Mouse (Mus musculus): ENCODE data around the gene Ppm1l. TPM values are rescaled to one million over a fixed set of nuclear protein-coding genes. Genes with fewer than 3 reads are reported as not detected.

Ppm1l gene
- total RNA-seq (2014; rRNA removed) (31.6 and 31.7 TPM in 2 replicates), polyA plus RNA-seq (2015; fragmentation: Nextera tagmentation; extraction: Ambion mirVana) (16.7 and 20.3 TPM in 2 replicates)

DNA sequence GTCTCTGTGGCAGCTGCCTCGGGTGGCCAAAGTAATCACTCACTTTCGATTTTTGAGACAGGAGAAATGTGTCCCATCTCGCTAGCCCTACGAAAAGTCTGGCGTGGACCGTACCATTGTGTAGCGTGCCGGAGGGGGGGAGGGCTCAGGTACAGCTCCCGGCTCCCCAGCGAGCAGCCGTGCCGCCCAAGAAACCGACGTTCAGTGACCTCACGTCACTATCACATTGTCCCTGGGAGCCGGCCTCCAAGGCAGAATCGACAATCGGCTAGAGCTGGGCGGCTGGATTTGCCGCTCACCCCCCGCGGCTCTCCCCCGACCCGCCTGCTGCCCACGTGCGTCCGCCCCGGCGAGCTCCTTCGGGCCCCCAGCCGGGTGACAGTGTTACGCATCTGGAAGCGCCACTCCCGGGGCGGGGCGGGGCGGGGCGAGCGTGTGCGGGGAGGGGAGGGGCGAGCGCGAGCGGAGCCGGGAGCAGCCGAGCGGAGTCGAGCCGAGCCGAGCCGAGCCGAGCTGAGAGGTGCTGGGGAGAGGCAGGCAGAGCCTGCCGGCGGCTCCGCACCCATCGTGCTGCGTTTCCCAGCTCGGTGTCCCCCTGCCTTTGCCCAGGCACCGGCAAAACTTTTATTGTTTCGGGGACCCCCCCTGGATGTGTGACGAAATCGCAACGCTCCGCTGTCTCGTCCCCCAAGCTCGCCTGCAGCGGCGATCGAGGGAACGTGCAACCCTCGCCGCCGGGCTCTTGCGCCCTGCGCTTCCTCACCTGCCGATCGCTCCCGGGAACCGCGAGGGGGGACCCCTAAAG lies at the start of gene Ppm1l:
Gene Ppm1l (plus strand): TSS at position 471 of the 805 bp plus-strand sequence.
- peak; percentile 99 for ATAC-seq
- peak; percentile 97 for DNase-seq (ENCODE audit: low spot score)
- Histone ChIP-seq H3K4me3 (ENCODE audit: low read length) (peak within 1 kb of the TSS; percentile 76), H3K4me2 (ENCODE audit: low read depth, low read length) (peak within 1 kb of the TSS; percentile 69), H3K4me1 (ENCODE audit: insufficient read depth, low read length) (peaks cover 19% of the 10 kb centered on the region; the same call in 1 of the 2 replicates), H3K27me3 (ENCODE audit: insufficient read depth, low read length) (no peaks in the 10 kb centered on the region), H3K9ac (replicated peaks; ENCODE audit: low read length) (peak within 1 kb of the TSS; percentile 82), H3K27ac (peak within 1 kb of the TSS; percentile 87), H3K36me3 (ENCODE audit: insufficient read depth, low read length) (no peaks in the 10 kb centered on the region), H3K9me3 (ENCODE audit: low read length) (no peaks in the 10 kb centered on the region)
- under 1% methylated on average over 73 of the region's 80 CpGs for WGBS
- no peak; the same call in 1 of the 2 replicates for TF ChIP-seq CTCF (IDR thresholded peaks at IDR 0.05; ENCODE audit: low read depth)

- Histone ChIP-seq H3K4me3 (ENCODE audit: low read length) (no peak overlapping the region), H3K27me3 (ENCODE audit: insufficient read depth, low read length) (no peaks in the 10 kb centered on the region), H3K4me1 (ENCODE audit: insufficient read depth, low read length) (peaks cover 11% of the 10 kb centered on the region; the same call in 1 of the 2 replicates), H3K9ac (replicated peaks; ENCODE audit: low read length) (no peak overlapping the region), H3K9me3 (ENCODE audit: low read length) (no peaks in the 10 kb centered on the region), H3K27ac (no peak overlapping the region), H3K36me3 (ENCODE audit: insufficient read depth, low read length) (no peaks in the 10 kb centered on the region), H3K4me2 (ENCODE audit: low read depth, low read length) (no peak overlapping the region)
- TF ChIP-seq CTCF (IDR thresholded peaks at IDR 0.05; ENCODE audit: low read depth): no peak
- ATAC-seq: no peak
- 71% methylated on average over 7 of the region's 7 CpGs for WGBS
- DNase-seq (ENCODE audit: low spot score): no peak
These were observed 44.8 kb upstream of the Ppm1l start for GRCm38 (mm10) chr3:69271812-69272211.

GRCm38 (mm10) chr3:69274018-69274663 lies 42.5 kb upstream of the Ppm1l start:
- Histone ChIP-seq H3K27me3 (ENCODE audit: insufficient read depth, low read length) (no peaks in the 10 kb centered on the region), H3K9ac (replicated peaks; ENCODE audit: low read length) (no peak overlapping the region), H3K4me3 (ENCODE audit: low read length) (no peak overlapping the region), H3K4me1 (ENCODE audit: insufficient read depth, low read length) (peaks cover 11% of the 10 kb centered on the region; the same call in 1 of the 2 replicates), H3K36me3 (ENCODE audit: insufficient read depth, low read length) (no peaks in the 10 kb centered on the region), H3K9me3 (ENCODE audit: low read length) (no peaks in the 10 kb centered on the region), H3K4me2 (ENCODE audit: low read depth, low read length) (0 out of 2 replicates have a peak overlapping the region, but pooled peaks have one; percentile 7), H3K27ac (no peak overlapping the region)
- DNase-seq (ENCODE audit: low spot score) (no peak), ATAC-seq (peak; percentile 54; the same call in 1 of the 2 replicates)
- no peak for TF ChIP-seq CTCF (IDR thresholded peaks at IDR 0.05; ENCODE audit: low read depth)
- 63% methylated on average over 16 of the region's 16 CpGs for WGBS

- no peak for TF ChIP-seq CTCF (IDR thresholded peaks at IDR 0.05; ENCODE audit: low read depth)
- Histone ChIP-seq H3K27me3 (ENCODE audit: insufficient read depth, low read length) (no peaks in the 10 kb centered on the region), H3K36me3 (ENCODE audit: insufficient read depth, low read length) (no peaks in the 10 kb centered on the region), H3K27ac (no peak overlapping the region), H3K4me3 (ENCODE audit: low read length) (no peak overlapping the region), H3K4me1 (ENCODE audit: insufficient read depth, low read length) (peaks cover 11% of the 10 kb centered on the region; the same call in 1 of the 2 replicates), H3K9ac (replicated peaks; ENCODE audit: low read length) (no peak overlapping the region), H3K9me3 (ENCODE audit: low read length) (no peaks in the 10 kb centered on the region), H3K4me2 (ENCODE audit: low read depth, low read length) (0 out of 2 replicates have a peak overlapping the region, but pooled peaks have one; percentile 7)
- peak; percentile 89 for ATAC-seq
- peak; percentile 51 for DNase-seq (ENCODE audit: low spot score)
- WGBS: 50% methylated on average over 15 of the region's 15 CpGs
These were observed 41.9 kb upstream of the Ppm1l start for GRCm38 (mm10) chr3:69274664-69275312.

- DNase-seq (ENCODE audit: low spot score) (no peak), ATAC-seq (no peak)
- no peak overlapping the region for H3K4me3 ChIP-seq (ENCODE audit: low read length)
- H3K36me3 ChIP-seq (ENCODE audit: insufficient read depth, low read length): no peaks in the 10 kb centered on the region
- H3K4me1 ChIP-seq (ENCODE audit: insufficient read depth, low read length): peaks cover 13% of the 10 kb centered on the region; the same call in 1 of the 2 replicates
- no peak overlapping the region for H3K27ac ChIP-seq
- no peak overlapping the region for H3K9ac ChIP-seq (replicated peaks; ENCODE audit: low read length)
- H3K4me2 ChIP-seq (ENCODE audit: low read depth, low read length): no peak overlapping the region
- no peaks in the 10 kb centered on the region for H3K27me3 ChIP-seq (ENCODE audit: insufficient read depth, low read length)
- no peaks in the 10 kb centered on the region for H3K9me3 ChIP-seq (ENCODE audit: low read length)
- TF ChIP-seq CTCF (IDR thresholded peaks at IDR 0.05; ENCODE audit: low read depth): no peak
- 93% methylated on average over 6 of the region's 6 CpGs for WGBS
These were observed 38.0 kb upstream of the Ppm1l start for GRCm38 (mm10) chr3:69278648-69279047.

GRCm38 (mm10) chr3:69282406-69282805 lies 34.3 kb upstream of the Ppm1l start:
- ATAC-seq (no peak), DNase-seq (ENCODE audit: low spot score) (peak; percentile 8)
- Histone ChIP-seq H3K9me3 (ENCODE audit: low read length) (no peaks in the 10 kb centered on the region), H3K4me1 (ENCODE audit: insufficient read depth, low read length) (0 out of 2 replicates have a peak, but pooled peaks cover 4% of the 10 kb centered on the region), H3K9ac (replicated peaks; ENCODE audit: low read length) (no peak overlapping the region), H3K4me2 (ENCODE audit: low read depth, low read length) (no peak overlapping the region), H3K4me3 (ENCODE audit: low read length) (no peak overlapping the region), H3K27me3 (ENCODE audit: insufficient read depth, low read length) (no peaks in the 10 kb centered on the region), H3K36me3 (ENCODE audit: insufficient read depth, low read length) (no peaks in the 10 kb centered on the region), H3K27ac (no peak overlapping the region)
- TF ChIP-seq CTCF (IDR thresholded peaks at IDR 0.05; ENCODE audit: low read depth): no peak
- 43% methylated on average over 9 of the region's 9 CpGs for WGBS
